Mouse (Mus musculus): ENCODE measurements at regions not wholly inside any gene's neighbourhood (a gene's known extent, or its start where the extent isn't known, plus 50 kb on each side); places are given as distances from the start of the nearest gene placed in this dataset.

DNA sequence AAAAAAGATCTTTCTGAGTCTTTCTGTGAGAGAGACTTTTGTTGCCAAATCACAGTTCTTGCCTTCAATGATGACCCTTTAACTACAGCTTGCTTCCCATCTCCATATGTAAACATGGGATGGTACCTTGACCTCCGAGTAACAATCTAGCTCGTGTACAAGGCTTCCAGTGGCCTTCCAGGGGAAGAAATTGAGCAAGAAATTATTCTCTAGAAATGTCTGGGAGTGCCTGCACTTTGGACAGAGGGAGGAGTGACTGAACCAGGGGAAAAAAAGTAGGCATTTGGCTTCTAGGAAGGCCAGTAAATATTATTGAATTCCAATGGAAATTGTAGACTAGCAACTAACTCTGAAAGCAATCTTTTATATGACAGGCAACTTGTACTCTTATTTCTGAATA is 287.8 kb upstream of the Mpdz start:
- H3K4me2 ChIP-seq (ENCODE audit: low read depth), result no peak overlapping the region
- H3K36me3 ChIP-seq (ENCODE audit: control insufficient read depth, insufficient read depth, low read length), result no peaks in the 10 kb centered on the region
- ATAC-seq (ENCODE audit: insufficient read depth, low FRiP score, low TSS enrichment) (no peak), DNase-seq (ENCODE audit: low spot score) (no peak)
- 70% methylated on average over 2 of the region's 2 CpGs for WGBS
- no peak overlapping the region for H3K4me3 ChIP-seq (ENCODE audit: low read depth, low read length)
- H3K27ac ChIP-seq (ENCODE audit: low read depth, low read length), result no peak overlapping the region
- H3K4me1 ChIP-seq (ENCODE audit: control insufficient read depth, insufficient read depth, low read length), result peaks cover 8% of the 10 kb centered on the region; the same call in 1 of the 2 replicates
- H3K9me3 ChIP-seq (ENCODE audit: control insufficient read depth, low read length), result no peaks in the 10 kb centered on the region
- no peak overlapping the region for H3K9ac ChIP-seq (ENCODE audit: low read length)
- H3K27me3 ChIP-seq (ENCODE audit: control insufficient read depth, insufficient read depth, low read length), result no peaks in the 10 kb centered on the region

- no peak overlapping the region for H3K4me3 ChIP-seq (ENCODE audit: low read depth, low read length)
- no peaks in the 10 kb centered on the region for H3K9me3 ChIP-seq (ENCODE audit: control insufficient read depth, low read length)
- H3K9ac ChIP-seq (ENCODE audit: low read length), result no peak overlapping the region
- no peak overlapping the region for H3K27ac ChIP-seq (ENCODE audit: low read depth, low read length)
- 83% methylated on average over 3 of the region's 3 CpGs for WGBS
- ATAC-seq (ENCODE audit: insufficient read depth, low FRiP score, low TSS enrichment), result no peak
- H3K4me1 ChIP-seq (ENCODE audit: control insufficient read depth, insufficient read depth, low read length), result peaks cover 8% of the 10 kb centered on the region; the same call in 1 of the 2 replicates
- no peaks in the 10 kb centered on the region for H3K36me3 ChIP-seq (ENCODE audit: control insufficient read depth, insufficient read depth, low read length)
- H3K4me2 ChIP-seq (ENCODE audit: low read depth), result no peak overlapping the region
- no peak for DNase-seq (ENCODE audit: low spot score)
- no peaks in the 10 kb centered on the region for H3K27me3 ChIP-seq (ENCODE audit: control insufficient read depth, insufficient read depth, low read length)
Measured at GRCm38 (mm10) chr4:81728961-81729360, 286.3 kb upstream of the Mpdz start.

DNA sequence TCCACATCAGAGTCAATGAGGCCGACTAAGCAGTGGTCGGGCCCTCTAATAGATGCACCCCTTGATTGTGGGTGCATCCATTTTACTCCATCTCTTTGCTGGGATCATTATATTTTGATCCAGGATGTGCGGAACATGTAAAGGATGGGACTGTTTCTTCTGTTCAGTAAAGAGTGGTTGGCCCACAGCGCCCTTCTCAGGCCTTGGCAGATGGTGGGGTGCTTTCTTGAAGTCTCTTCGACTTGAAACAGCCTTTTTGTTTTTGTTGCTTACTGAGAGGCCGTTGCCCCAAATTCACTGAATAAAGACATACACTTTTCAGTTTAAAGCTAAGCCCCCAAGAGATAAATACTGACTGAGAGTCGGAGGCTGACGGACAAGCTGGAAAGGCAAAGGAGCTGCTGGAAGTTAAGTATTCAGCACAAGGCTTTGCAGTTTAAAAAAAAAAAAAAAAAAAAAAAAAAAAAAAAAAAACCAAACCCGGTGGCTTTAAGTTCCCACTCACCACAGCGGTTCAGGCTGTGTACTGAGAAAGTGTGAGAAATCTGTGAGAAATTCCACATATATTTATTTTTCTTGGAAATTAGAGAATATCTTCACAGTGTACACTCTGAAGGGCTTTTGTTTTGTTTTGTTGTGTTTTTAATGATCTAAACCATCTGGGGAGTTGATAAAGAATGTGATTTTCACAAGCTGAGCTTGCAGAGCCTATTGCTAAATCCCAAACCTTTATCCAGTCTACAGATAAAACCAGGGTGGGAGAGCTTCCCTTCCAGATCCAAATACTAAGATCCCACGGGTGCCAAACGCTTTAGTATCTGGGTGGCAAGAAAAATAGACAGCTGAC is 285.3 kb upstream of the Mpdz start:
- Histone ChIP-seq H3K4me1 (ENCODE audit: control insufficient read depth, insufficient read depth, low read length) (peaks cover 8% of the 10 kb centered on the region; the same call in 1 of the 2 replicates), H3K27ac (ENCODE audit: low read depth, low read length) (peak overlapping the region; percentile 54), H3K4me3 (ENCODE audit: low read depth, low read length) (no peak overlapping the region), H3K36me3 (ENCODE audit: control insufficient read depth, insufficient read depth, low read length) (no peaks in the 10 kb centered on the region), H3K9ac (ENCODE audit: low read length) (no peak overlapping the region), H3K27me3 (ENCODE audit: control insufficient read depth, insufficient read depth, low read length) (no peaks in the 10 kb centered on the region), H3K9me3 (ENCODE audit: control insufficient read depth, low read length) (no peaks in the 10 kb centered on the region), H3K4me2 (ENCODE audit: low read depth) (no peak overlapping the region)
- 65% methylated on average over 12 of the region's 12 CpGs for WGBS
- no peak for DNase-seq (ENCODE audit: low spot score)
- no peak for ATAC-seq (ENCODE audit: insufficient read depth, low FRiP score, low TSS enrichment)

DNA sequence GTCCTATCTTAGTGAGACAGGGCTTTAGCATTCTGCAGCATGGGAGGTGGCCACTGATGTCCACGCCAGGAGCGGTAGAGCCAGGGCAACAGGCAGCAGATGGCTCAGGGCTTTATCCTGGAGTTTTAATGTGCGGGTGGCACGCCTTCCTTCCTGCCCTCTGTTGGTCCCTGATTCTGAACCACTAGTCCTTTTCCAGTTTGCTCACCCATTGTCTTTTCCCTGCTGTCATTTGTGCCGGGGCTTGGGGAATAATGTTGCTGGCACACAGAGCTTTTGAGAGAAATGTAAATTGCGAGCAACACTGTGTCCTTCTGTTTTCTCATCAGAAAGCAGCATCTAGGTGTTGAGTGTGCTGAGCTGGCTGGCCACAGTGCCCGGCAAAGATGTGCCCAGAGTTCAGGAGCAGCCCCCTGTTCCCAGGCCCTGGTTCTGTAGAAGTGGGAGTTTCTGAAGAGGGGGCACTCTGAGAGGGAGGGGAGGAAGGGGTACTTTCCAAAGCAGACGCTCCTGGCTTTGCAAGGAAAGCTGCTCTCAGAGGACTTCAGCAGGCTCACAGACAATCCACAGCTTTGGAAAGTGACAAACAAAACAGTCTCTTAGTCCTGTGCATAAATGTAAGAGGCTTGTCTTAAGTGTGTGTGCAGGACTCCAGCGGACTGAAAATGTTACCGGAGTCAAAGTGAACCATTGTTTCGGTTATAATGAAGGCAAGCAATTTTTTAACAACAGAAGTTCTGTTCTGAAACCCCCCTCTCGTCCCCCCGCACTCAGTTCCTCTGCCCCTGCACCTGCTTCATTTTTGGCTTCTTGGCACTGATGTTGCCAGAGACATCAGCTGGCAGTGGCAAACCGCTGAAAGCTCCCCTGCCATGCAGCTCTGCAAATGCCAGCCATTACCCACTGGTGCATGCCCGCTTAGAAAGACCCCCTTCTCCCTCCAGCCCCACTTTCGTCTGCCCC is 284.4 kb upstream of the Mpdz start:
- 59% methylated on average over 16 of the region's 16 CpGs for WGBS
- H3K27ac ChIP-seq (ENCODE audit: low read depth, low read length), result peak overlapping the region; percentile 54
- H3K9ac ChIP-seq (ENCODE audit: low read length), result no peak overlapping the region
- no peaks in the 10 kb centered on the region for H3K9me3 ChIP-seq (ENCODE audit: control insufficient read depth, low read length)
- no peak overlapping the region for H3K4me2 ChIP-seq (ENCODE audit: low read depth)
- H3K4me1 ChIP-seq (ENCODE audit: control insufficient read depth, insufficient read depth, low read length), result peaks cover 8% of the 10 kb centered on the region; the same call in 1 of the 2 replicates
- ATAC-seq (ENCODE audit: insufficient read depth, low FRiP score, low TSS enrichment) (peak; percentile 62), DNase-seq (ENCODE audit: low spot score) (peak; percentile 22)
- no peaks in the 10 kb centered on the region for H3K27me3 ChIP-seq (ENCODE audit: control insufficient read depth, insufficient read depth, low read length)
- no peaks in the 10 kb centered on the region for H3K36me3 ChIP-seq (ENCODE audit: control insufficient read depth, insufficient read depth, low read length)
- H3K4me3 ChIP-seq (ENCODE audit: low read depth, low read length), result no peak overlapping the region

GRCm38 (mm10) chr4:81724751-81725150 is 282.1 kb upstream of the Mpdz start:
- no peak overlapping the region for H3K4me3 ChIP-seq (ENCODE audit: low read depth, low read length)
- no peak overlapping the region for H3K9ac ChIP-seq (ENCODE audit: low read length)
- H3K27ac ChIP-seq (ENCODE audit: low read depth, low read length), result no peak overlapping the region
- DNase-seq (ENCODE audit: low spot score) (no peak), ATAC-seq (ENCODE audit: insufficient read depth, low FRiP score, low TSS enrichment) (no peak)
- H3K4me1 ChIP-seq (ENCODE audit: control insufficient read depth, insufficient read depth, low read length), result peaks cover 8% of the 10 kb centered on the region; the same call in 1 of the 2 replicates
- no peak overlapping the region for H3K4me2 ChIP-seq (ENCODE audit: low read depth)
- no peaks in the 10 kb centered on the region for H3K27me3 ChIP-seq (ENCODE audit: control insufficient read depth, insufficient read depth, low read length)
- H3K36me3 ChIP-seq (ENCODE audit: control insufficient read depth, insufficient read depth, low read length), result no peaks in the 10 kb centered on the region
- no peaks in the 10 kb centered on the region for H3K9me3 ChIP-seq (ENCODE audit: control insufficient read depth, low read length)
- WGBS, result 92% methylated on average over 2 of the region's 2 CpGs

- Histone ChIP-seq H3K4me1 (ENCODE audit: control insufficient read depth, insufficient read depth, low read length) (no peaks in the 10 kb centered on the region), H3K27ac (ENCODE audit: low read depth, low read length) (no peak overlapping the region), H3K9ac (ENCODE audit: low read length) (no peak overlapping the region), H3K4me2 (ENCODE audit: low read depth) (no peak overlapping the region), H3K27me3 (ENCODE audit: control insufficient read depth, insufficient read depth, low read length) (no peaks in the 10 kb centered on the region), H3K4me3 (ENCODE audit: low read depth, low read length) (no peak overlapping the region), H3K36me3 (ENCODE audit: control insufficient read depth, insufficient read depth, low read length) (no peaks in the 10 kb centered on the region), H3K9me3 (ENCODE audit: control insufficient read depth, low read length) (no peaks in the 10 kb centered on the region)
- ATAC-seq (ENCODE audit: insufficient read depth, low FRiP score, low TSS enrichment), result no peak
- no peak for DNase-seq (ENCODE audit: low spot score)
- WGBS, result 73% methylated on average over 1 of the region's 1 CpGs
Measured at GRCm38 (mm10) chr4:81712378-81712777, 269.8 kb upstream of the Mpdz start.

DNA sequence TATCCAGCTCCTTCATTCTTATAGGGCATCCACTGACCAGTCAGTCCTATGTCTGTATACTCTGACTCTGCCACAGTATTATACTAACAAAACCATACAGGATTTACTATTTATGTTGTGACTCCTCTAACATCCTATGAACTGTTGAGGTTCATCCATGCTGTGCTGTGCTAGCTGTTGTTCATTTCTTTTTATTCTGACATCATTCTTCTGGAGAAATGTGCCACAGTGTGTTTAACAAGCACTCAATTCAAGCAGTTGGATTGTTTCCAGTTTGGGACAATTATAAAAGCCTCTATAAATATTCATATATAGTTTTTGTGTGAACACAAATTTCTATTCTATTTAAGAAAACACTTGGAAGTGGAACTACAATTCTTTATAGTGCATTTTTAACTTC is 252.6 kb upstream of the Mpdz start:
- H3K4me1 ChIP-seq (ENCODE audit: control insufficient read depth, insufficient read depth, low read length), result no peaks in the 10 kb centered on the region
- H3K9ac ChIP-seq (ENCODE audit: low read length), result no peak overlapping the region
- ATAC-seq (ENCODE audit: insufficient read depth, low FRiP score, low TSS enrichment) (no peak), DNase-seq (ENCODE audit: low spot score) (no peak)
- no peak overlapping the region for H3K4me3 ChIP-seq (ENCODE audit: low read depth, low read length)
- no peaks in the 10 kb centered on the region for H3K27me3 ChIP-seq (ENCODE audit: control insufficient read depth, insufficient read depth, low read length)
- no peak overlapping the region for H3K27ac ChIP-seq (ENCODE audit: low read depth, low read length)
- H3K4me2 ChIP-seq (ENCODE audit: low read depth), result no peak overlapping the region
- no peaks in the 10 kb centered on the region for H3K36me3 ChIP-seq (ENCODE audit: control insufficient read depth, insufficient read depth, low read length)
- H3K9me3 ChIP-seq (ENCODE audit: control insufficient read depth, low read length), result no peaks in the 10 kb centered on the region

DNA sequence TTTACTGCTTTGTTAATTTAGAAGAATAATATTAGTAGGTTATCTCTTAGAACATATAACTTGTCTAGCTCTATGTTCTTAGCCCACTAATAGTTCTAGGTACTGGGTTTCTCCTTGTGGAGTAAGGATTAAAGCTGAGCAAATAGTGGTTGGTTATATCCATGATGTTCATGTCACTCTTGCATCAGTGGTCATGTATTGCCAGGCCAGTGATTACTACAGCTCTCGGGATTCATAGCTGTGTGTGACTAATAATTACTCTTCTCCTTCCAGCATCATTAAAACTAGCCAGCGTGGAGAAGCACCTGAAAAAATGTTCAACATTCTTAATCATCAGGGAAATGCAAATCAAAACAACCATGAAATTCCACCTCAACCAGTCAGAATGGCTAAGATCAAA is 234.6 kb upstream of the Mpdz start:
- H3K27me3 ChIP-seq (ENCODE audit: control insufficient read depth, insufficient read depth, low read length), result no peaks in the 10 kb centered on the region
- H3K36me3 ChIP-seq (ENCODE audit: control insufficient read depth, insufficient read depth, low read length), result no peaks in the 10 kb centered on the region
- no peaks in the 10 kb centered on the region for H3K4me1 ChIP-seq (ENCODE audit: control insufficient read depth, insufficient read depth, low read length)
- no peak for DNase-seq (ENCODE audit: low spot score)
- no peak overlapping the region for H3K27ac ChIP-seq (ENCODE audit: low read depth, low read length)
- no peak overlapping the region for H3K4me3 ChIP-seq (ENCODE audit: low read depth, low read length)
- 87% methylated on average over 2 of the region's 2 CpGs for WGBS
- H3K9ac ChIP-seq (ENCODE audit: low read length), result no peak overlapping the region
- no peaks in the 10 kb centered on the region for H3K9me3 ChIP-seq (ENCODE audit: control insufficient read depth, low read length)
- no peak for ATAC-seq (ENCODE audit: insufficient read depth, low FRiP score, low TSS enrichment)
- no peak overlapping the region for H3K4me2 ChIP-seq (ENCODE audit: low read depth)

All from neural tube, embryonic 11.5 days (tissue).